ENCODE assay signal across 27 mouse cellular contexts in genomic region chr1:154177781-154178180, GRCm38 (mm10). TPM values are rescaled to one million over a fixed set of nuclear protein-coding genes. Genes with fewer than 3 reads are reported as not detected.
DNase-seq lines count a peak whose midpoint lies in the region; TF ChIP-seq lines count a peak whose summit lies in the region.
"Had no signal": no experiment of that assay in that cellular context is flagged by ENCODE, and none has a peak within 500 bp of the region (broad histone marks: within the 10 kb centered on the region; RNA-seq: fewer than 3 reads in every experiment).

No protein-coding gene starts in this region.

- intact Hi-C loops in left cerebral cortex, adult 2 months (cut with DNase I) = no loop called here

- peak; percentile 76 to 89 for DNase-seq in adrenal gland, adult (ENCODE audit: inconsistent age in 2 of 2, low spot score in 1 of 2)
- DNase-seq in adrenal gland, postnatal 4 days (ENCODE audit: low spot score in 2 of 2) = no peak
- DNase-seq in left cerebral cortex, adult 2 months (ENCODE audit: extremely low spot score in 1 of 2, low spot score in 2 of 2) = no peak
- DNase-seq in left cerebral cortex, adult 9 months (ENCODE audit: low spot score in 2 of 2) = no peak
- peak; percentile 54 for DNase-seq in adrenal gland, adult 8-10 months
- DNase-seq in adrenal gland, postnatal 36 days = peak; percentile 43 to 63
- DNase-seq in lung, adult 18-20 months = no peak
- DNase-seq: cerebellum, adult 11 months; cerebellum, adult 2 months; cerebellum, adult 9-11 months; cerebellum, postnatal 25 days; embryo, embryonic 11 days; gastrocnemius, postnatal 25 days; heart, adult 2 months had no signal

- H3K4me3 ChIP-seq in left cerebral cortex, adult 2 months = no peak overlapping the region
- H3K4me3 ChIP-seq: embryonic facial prominence, embryonic 10.5 days; embryonic facial prominence, embryonic 13.5 days; erythroblast, embryonic 14.5 days; forebrain, embryonic 12.5 days; forebrain, embryonic 15.5 days; heart, adult 2 months; heart, embryonic 10.5 days; heart, embryonic 13.5 days; hindbrain, embryonic 12.5 days; hindbrain, embryonic 15.5 days had no signal

- H3K27ac ChIP-seq in left cerebral cortex, adult 2 months = peak overlapping the region; percentile 47; the same call in 1 of the 2 replicates
- H3K27ac ChIP-seq: embryonic facial prominence, embryonic 10.5 days; embryonic facial prominence, embryonic 13.5 days; forebrain, embryonic 12.5 days; forebrain, embryonic 15.5 days; heart, adult 2 months; heart, embryonic 10.5 days; heart, embryonic 13.5 days; hindbrain, embryonic 12.5 days; hindbrain, embryonic 15.5 days had no signal

- no peak for TF ChIP-seq CTCF in left cerebral cortex, adult 2 months (IDR thresholded peaks at IDR 0.05)

RNA-seq across cellular contexts. Expression of gene Zfp648, which starts 23.2 kb away (rescaled TPM):
- under 1 TPM; 0.39 to 0.42 TPM for total RNA-seq in adrenal gland, postnatal 4 days (2021)
- under 1 TPM; 0.95 to 0.96 TPM for total RNA-seq in left cerebral cortex, adult 2 months (2021)
- total RNA-seq in adrenal gland, adult 8-10 months (2022) = under 1 TPM; 0.17 to 0.59 (median 0.36) TPM
- total RNA-seq in adrenal gland, postnatal 36 days (2021) = under 1 TPM in 1 of 2 experiments, not detected in 1; 0.43 TPM
- total RNA-seq: ES-E14; gastrocnemius, adult 8-10 months; gastrocnemius, postnatal 25 days; heart, adult 2 months; heart, postnatal 25 days; hematopoietic stem cell, adult 5-6 weeks had no signal

Comparison
In these comparisons a context has a peak if more than half of its experiments do, and no peak if none do; other contexts are left out.
1. DNase-seq: peak in adrenal gland, adult (2 of 2), adrenal gland, adult 8-10 months (single experiment) and adrenal gland, postnatal 36 days (2 of 2); none in adrenal gland, postnatal 4 days (0 of 2), left cerebral cortex, adult 2 months (0 of 2), left cerebral cortex, adult 9 months (0 of 2) and lung, adult 18-20 months (0 of 2).